Mouse (Mus musculus) forebrain, embryonic 12.5 days (tissue): ENCODE results near the gene Golt1a. TPM values are rescaled to one million over a fixed set of nuclear protein-coding genes. Genes with fewer than 3 reads are reported as not detected.

ENCODE experiments used
- ATAC-seq: fragments of 200-750 bp; cut with Nextera tagmentation; 2 replicates; pipeline ENCODE4 v1.8.0; 2017; ENCODE audit warnings: moderate TSS enrichment; ENCODE audit not compliant: low FRiP score
- H3K27ac ChIP-seq: fragments of 300-500 bp; sonication (generic); 2 replicates; pipeline ENCODE4 v1.5.1; 2016; ENCODE audit warnings: mild to moderate bottlenecking
- H3K27me3 ChIP-seq: fragments of 300-500 bp; sonication (generic); 2 replicates; pipeline ENCODE4 v1.6.1; 2016; ENCODE audit warnings: mild to moderate bottlenecking
- H3K36me3 ChIP-seq: fragments of 300-500 bp; sonication (generic); replicated peaks from 2 replicates; pipeline ENCODE4 v1.6.1; 2016; ENCODE audit warnings: mild to moderate bottlenecking
- H3K4me1 ChIP-seq: fragments of 300-500 bp; sonication (generic); 2 replicates; pipeline ENCODE4 v1.6.1; 2016
- H3K4me2 ChIP-seq: fragments of 300-500 bp; sonication (generic); 2 replicates; pipeline ENCODE4 v1.6.1; 2016; ENCODE audit warnings: mild to moderate bottlenecking, moderate library complexity
- H3K4me3 ChIP-seq: fragments of 300-500 bp; sonication (generic); replicated peaks from 2 replicates; pipeline ENCODE4 v1.5.1; 2016; ENCODE audit warnings: mild to moderate bottlenecking
- H3K9ac ChIP-seq: fragments of 300-500 bp; sonication (generic); 2 replicates; pipeline ENCODE4 v1.6.1; 2016; ENCODE audit warnings: mild to moderate bottlenecking
- H3K9me3 ChIP-seq: fragments of 300-500 bp; sonication (generic); 2 replicates; pipeline ENCODE4 v1.6.1; 2016
- WGBS: fragments of 180-500 bp; shearing (Covaris S2); methylation state at CpG from one replicate; pipeline ENCODE4 v1.1.7; 2016; 5-methylcytosine and 5-hydroxymethylcytosine counted together
- polyA plus RNA-seq: library from polyadenylated mRNA; unstranded; fragments of >200 nt; fragmentation: Nextera tagmentation; extraction: Ambion mirVana; gene quantifications from 2 replicates; pipeline ENCODE4 v1.2.1, GENCODE M21; 2016

The Golt1a gene
- polyA plus RNA-seq, 1 experiment from 2014 or later, result not detected

DNA sequence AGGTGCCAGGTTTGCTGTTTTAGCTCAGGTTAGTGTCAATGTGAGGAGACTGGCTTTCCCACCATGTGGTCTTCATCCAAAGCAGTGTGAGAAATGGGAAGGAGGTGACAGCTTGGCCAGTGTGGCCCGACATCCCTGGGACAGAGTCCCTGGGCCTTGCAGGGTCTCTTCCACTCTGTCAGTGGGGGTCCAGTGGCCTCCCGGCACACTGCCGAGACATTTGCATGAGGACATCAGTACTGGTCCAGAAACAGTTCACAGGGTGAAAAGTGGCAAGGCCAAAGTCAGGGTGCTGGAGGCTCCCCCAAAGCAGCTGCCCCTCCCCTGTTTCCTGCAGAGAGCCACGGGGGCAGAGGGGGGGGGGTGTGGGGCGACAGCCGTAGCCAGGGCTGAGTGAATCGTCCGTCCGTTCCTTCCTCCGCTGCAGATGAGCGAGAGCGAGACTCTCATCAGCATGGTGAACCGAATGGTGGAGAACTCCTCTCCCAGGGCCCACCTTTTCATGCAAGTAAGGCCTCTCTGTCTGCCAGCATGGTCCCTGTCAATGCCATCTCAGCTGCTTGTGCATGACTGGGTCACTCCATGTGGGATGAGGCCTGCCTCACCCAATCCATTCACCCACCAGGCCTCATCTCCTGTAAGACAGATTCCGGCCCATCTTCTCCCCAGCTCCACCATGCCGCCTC lies 30.5 kb upstream of the Golt1a start:
- H3K27ac ChIP-seq, result no peak overlapping the region
- peaks cover 50% of the 10 kb centered on the region for H3K36me3 ChIP-seq
- 78% methylated on average over 15 of the region's 15 CpGs for WGBS

DNA sequence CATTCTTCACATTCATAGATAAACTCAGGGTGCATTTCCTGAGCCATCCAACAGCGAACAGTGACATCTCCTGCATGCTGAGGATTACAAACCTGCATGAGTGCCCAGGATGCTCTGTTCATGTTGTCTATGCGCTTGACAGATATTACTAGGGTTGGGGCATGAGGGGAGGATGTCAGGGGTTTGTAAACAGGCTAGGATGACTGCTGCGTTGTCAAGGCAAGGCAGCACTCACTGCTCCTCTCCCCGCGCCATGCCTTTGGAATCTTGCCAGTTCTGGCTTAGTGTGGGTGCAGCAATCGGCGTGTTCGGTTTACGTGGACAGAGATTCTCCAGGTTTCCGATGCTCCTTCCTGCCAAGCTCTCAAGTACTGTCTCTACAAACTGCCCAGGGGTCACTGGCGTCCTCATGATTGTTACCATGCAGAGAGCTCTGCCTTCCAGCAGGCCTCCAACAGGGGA lies 29.9 kb upstream of the Golt1a start:
- peaks cover 18% of the 10 kb centered on the region for H3K4me1 ChIP-seq
- no peak overlapping the region for H3K27ac ChIP-seq
- no peaks in the 10 kb centered on the region for H3K27me3 ChIP-seq
- no peak overlapping the region for H3K9ac ChIP-seq
- H3K4me3 ChIP-seq, result no peak overlapping the region
- H3K36me3 ChIP-seq, result peaks cover 45% of the 10 kb centered on the region
- WGBS, result 91% methylated on average over 11 of the region's 11 CpGs
- no peaks in the 10 kb centered on the region for H3K9me3 ChIP-seq
- ATAC-seq, result no peak
- no peak overlapping the region for H3K4me2 ChIP-seq

More for the DNA sequence above, 30.5 kb upstream of the Golt1a start:
- Histone ChIP-seq H3K4me3 (no peak overlapping the region), H3K4me1 (peaks cover 18% of the 10 kb centered on the region), H3K27me3 (no peaks in the 10 kb centered on the region), H3K9me3 (no peaks in the 10 kb centered on the region), H3K9ac (no peak overlapping the region), H3K4me2 (no peak overlapping the region)
- no peak for ATAC-seq

DNA sequence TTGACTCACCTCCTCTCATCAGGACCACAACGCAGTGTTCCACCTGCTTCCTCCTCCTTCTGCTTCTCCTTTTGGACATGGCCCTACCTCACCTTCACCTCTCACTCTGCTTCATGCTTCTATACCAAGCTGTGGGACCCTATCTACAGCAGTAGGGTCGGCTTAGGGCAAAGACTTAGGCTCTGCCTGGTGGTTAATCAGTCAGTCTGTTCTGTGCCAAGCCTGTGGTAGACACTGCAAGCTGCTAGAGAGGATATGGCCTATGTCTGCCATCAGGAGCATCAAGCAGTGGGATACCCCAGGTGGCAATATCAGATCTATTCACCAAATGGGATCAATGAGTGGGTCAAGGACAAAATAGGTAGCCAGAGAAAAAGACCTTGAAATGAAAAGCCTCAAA lies 29.1 kb upstream of the Golt1a start:
- no peak overlapping the region for H3K4me3 ChIP-seq
- 88% methylated on average over 2 of the region's 2 CpGs for WGBS
- no peak for ATAC-seq
- peaks cover 18% of the 10 kb centered on the region for H3K4me1 ChIP-seq
- no peaks in the 10 kb centered on the region for H3K27me3 ChIP-seq
- no peaks in the 10 kb centered on the region for H3K9me3 ChIP-seq
- H3K4me2 ChIP-seq, result no peak overlapping the region
- H3K9ac ChIP-seq, result no peak overlapping the region
- H3K27ac ChIP-seq, result no peak overlapping the region
- peaks cover 46% of the 10 kb centered on the region for H3K36me3 ChIP-seq

DNA sequence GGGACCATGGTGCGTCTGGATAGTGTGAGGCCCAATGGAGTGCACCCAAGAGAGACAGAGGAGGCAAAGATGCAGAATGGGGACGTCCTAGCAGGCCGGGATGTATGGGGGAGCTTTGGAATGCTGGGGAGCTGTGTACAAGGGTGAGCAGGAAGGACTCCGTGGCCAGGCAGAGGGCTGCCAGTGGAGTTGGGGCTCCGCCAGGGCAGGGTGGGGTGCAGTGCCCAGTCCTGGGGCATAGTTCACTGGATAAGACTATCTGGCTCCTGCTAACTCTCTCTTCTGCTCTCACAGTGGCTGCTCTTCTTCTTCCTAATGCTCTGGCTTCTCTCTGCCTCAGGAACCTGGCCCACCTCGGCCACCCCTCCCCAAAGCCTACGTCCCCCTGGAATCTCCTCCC lies 23.7 kb upstream of the Golt1a start:
- Histone ChIP-seq H3K4me1 (no peaks in the 10 kb centered on the region), H3K27me3 (no peaks in the 10 kb centered on the region), H3K4me2 (no peak overlapping the region), H3K4me3 (no peak overlapping the region), H3K27ac (no peak overlapping the region), H3K36me3 (peaks cover 53% of the 10 kb centered on the region), H3K9ac (no peak overlapping the region), H3K9me3 (no peaks in the 10 kb centered on the region)
- WGBS, result 86% methylated on average over 7 of the region's 7 CpGs
- no peak for ATAC-seq

DNA sequence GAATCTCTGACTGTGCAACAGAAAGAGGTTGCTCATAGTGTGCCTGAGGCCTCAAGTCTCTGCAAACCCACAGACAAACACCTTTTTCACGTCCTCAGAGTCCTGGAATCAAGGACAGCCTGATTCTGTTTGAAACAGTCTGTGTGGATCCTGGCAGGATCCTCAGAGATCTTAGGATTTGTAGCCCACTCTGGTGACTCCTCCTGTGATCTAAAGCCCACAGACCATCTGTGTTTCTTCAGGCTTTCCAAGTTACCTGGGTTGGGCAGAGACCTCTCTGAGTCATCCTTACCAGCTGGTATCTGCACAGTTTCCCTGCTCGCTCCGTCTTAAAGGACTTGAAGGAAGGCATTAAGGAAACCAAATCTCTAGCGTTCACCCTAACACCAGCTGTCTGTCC lies 22.5 kb upstream of the Golt1a start:
- WGBS, result 88% methylated on average over 4 of the region's 4 CpGs

DNA sequence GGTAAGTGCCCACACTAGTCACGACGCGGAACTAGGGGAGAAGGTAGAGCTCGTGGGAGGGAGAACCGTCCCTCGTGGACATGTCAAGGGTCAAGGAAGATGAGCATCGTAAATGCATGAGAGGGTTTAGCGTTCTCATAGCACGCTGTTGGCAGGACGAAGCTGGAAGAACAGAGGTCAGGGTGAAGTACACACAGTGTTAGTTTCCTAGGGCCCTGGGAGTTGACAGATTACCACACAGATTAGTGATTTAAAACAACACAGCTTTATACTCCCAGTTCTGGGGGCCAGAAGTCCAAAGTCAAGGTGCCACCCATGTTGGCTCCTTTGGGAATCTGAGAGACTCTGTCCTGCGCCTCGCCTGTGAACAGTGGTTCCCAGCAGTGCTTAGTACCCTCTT lies 21.7 kb upstream of the Golt1a start:
- no peaks in the 10 kb centered on the region for H3K27me3 ChIP-seq
- no peaks in the 10 kb centered on the region for H3K4me1 ChIP-seq
- peaks cover 53% of the 10 kb centered on the region for H3K36me3 ChIP-seq
- H3K27ac ChIP-seq, result no peak overlapping the region
- no peak for ATAC-seq
- no peaks in the 10 kb centered on the region for H3K9me3 ChIP-seq
- 96% methylated on average over 12 of the region's 12 CpGs for WGBS
- no peak overlapping the region for H3K9ac ChIP-seq
- H3K4me2 ChIP-seq, result no peak overlapping the region
- no peak overlapping the region for H3K4me3 ChIP-seq

More for the DNA sequence above, 22.5 kb upstream of the Golt1a start:
- Histone ChIP-seq H3K9me3 (no peaks in the 10 kb centered on the region), H3K27ac (no peak overlapping the region), H3K36me3 (peaks cover 52% of the 10 kb centered on the region), H3K9ac (no peak overlapping the region), H3K27me3 (no peaks in the 10 kb centered on the region), H3K4me2 (no peak overlapping the region), H3K4me3 (no peak overlapping the region), H3K4me1 (no peaks in the 10 kb centered on the region)
- no peak for ATAC-seq

DNA sequence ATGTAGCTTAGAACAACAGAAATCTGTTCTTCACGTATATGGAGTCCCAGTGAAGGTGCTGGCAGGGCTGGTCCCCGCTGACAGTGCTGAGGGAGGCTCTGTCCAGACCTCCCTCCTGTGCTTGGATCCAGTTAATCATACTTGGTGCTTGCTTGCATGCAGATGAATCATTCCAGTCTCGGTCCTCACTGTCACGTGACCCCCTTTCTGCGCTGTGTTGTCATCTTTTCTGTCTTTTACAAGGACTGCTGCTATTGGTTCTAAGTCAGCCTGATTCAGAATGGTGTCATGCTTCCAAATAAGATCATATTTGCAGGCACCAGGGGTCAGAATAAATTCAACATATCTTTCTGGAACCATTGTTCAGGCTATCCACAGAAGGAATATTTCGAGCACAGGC lies 17.7 kb upstream of the Golt1a start:
- 92% methylated on average over 6 of the region's 6 CpGs for WGBS
- H3K36me3 ChIP-seq, result peaks cover 49% of the 10 kb centered on the region
- H3K4me2 ChIP-seq, result no peak overlapping the region

DNA sequence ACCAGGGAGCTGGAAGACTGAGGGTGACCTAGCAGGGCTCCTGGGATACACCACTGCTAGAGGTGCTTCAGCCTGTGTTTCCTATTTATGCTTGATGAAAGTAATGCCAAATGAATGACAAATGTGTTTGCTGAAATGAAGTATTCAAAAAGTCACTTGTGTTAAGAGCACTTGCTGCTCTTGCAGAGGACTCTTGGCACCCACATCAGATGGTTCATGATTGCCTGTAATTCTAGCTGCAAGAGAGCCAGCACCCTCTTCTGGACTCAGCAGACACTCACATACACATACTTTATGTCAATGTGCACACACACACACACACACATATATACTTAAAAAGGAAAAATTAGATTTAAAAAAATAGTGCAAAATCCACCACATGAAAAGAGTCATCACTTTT lies 17.0 kb upstream of the Golt1a start:
- Histone ChIP-seq H3K27me3 (no peaks in the 10 kb centered on the region), H3K36me3 (peaks cover 42% of the 10 kb centered on the region), H3K4me3 (no peak overlapping the region)

More for the DNA sequence above, 17.7 kb upstream of the Golt1a start:
- no peak overlapping the region for H3K9ac ChIP-seq
- no peak overlapping the region for H3K27ac ChIP-seq
- H3K27me3 ChIP-seq, result no peaks in the 10 kb centered on the region
- peaks cover 10% of the 10 kb centered on the region for H3K4me1 ChIP-seq
- H3K4me3 ChIP-seq, result no peak overlapping the region
- H3K9me3 ChIP-seq, result no peaks in the 10 kb centered on the region
- ATAC-seq, result no peak

DNA sequence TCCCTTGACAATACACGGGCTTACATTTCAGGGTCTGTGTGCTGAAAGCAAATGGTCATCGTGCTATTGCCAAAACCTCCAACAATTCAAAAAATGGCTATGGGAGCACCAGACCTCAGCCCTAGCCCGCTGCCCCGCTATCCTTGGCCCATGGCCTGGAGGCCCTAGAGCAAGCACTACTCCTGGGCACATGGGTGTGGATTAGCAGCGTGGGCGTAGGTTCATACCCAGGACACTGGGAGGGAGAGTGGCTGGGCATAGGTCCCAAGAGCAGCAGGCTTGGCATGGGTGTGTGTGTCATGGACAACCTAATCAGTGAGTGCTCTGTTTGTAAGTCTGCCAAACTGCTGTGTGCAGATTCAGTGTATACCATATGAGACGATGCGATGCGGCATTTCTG lies 13.2 kb upstream of the Golt1a start:
- no peak overlapping the region for H3K4me3 ChIP-seq
- ATAC-seq, result no peak
- no peak overlapping the region for H3K9ac ChIP-seq
- H3K4me2 ChIP-seq, result no peak overlapping the region
- H3K27ac ChIP-seq, result no peak overlapping the region
- H3K27me3 ChIP-seq, result peaks cover 9% of the 10 kb centered on the region; the same call in 1 of the 2 replicates
- H3K36me3 ChIP-seq, result peaks cover 47% of the 10 kb centered on the region
- H3K9me3 ChIP-seq, result no peaks in the 10 kb centered on the region
- 91% methylated on average over 9 of the region's 9 CpGs for WGBS
- peaks cover 16% of the 10 kb centered on the region for H3K4me1 ChIP-seq

More for the DNA sequence above, 17.0 kb upstream of the Golt1a start:
- Histone ChIP-seq H3K4me2 (no peak overlapping the region), H3K9me3 (no peaks in the 10 kb centered on the region), H3K27ac (no peak overlapping the region), H3K4me1 (peaks cover 10% of the 10 kb centered on the region), H3K9ac (no peak overlapping the region)
- ATAC-seq, result no peak

DNA sequence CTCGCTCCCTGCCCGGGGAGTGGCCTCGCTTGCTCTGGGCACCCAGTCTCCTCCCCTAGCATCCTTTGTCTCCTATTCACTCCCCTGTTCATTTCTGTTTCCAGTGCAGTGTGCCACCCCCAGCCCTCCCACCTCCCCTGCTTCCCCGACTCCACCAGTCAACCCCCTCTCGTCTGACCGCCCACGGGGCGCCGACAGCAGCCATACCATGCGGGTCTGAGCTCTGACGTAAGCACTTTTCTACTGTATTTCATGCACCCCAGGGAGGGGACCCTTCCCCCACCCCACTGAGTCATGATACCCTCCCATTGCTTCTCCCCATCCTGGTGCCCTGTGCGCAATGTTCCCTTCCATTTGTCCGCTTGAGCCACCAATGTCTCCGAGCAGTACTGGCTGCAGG lies 10.8 kb upstream of the Golt1a start:
- Histone ChIP-seq H3K9ac (0 out of 2 replicates have a peak overlapping the region, but pooled peaks have one; percentile 21), H3K4me2 (no peak overlapping the region), H3K9me3 (no peaks in the 10 kb centered on the region), H3K4me1 (peaks cover 16% of the 10 kb centered on the region), H3K27me3 (peaks cover 9% of the 10 kb centered on the region; the same call in 1 of the 2 replicates), H3K36me3 (peaks cover 30% of the 10 kb centered on the region), H3K27ac (no peak overlapping the region), H3K4me3 (no peak overlapping the region)
- ATAC-seq, result 0 out of 2 replicates have a peak, but pooled peaks have one; percentile 7
- 42% methylated on average over 14 of the region's 14 CpGs for WGBS

DNA sequence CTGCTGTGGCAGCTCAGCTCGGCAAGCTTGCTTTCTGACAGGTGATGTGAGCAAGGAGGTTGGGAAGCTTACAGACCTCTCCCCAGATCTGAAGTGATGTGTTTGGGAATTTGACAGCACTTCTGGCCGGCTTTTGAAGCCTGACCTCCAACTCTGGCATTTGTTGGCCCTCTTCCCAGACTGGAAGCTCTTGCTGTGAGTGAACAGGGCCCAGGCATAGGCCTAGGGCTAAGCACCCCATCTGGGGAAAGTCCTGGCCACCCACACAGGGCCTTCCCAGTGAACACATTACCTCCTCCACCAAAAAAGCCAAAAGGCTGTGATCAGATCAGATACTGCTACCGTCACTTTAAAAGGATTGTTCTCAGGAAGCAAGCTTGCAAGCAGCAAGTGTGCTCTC lies 7.1 kb upstream of the Golt1a start:
- Histone ChIP-seq H3K27ac (0 out of 2 replicates have a peak overlapping the region, but pooled peaks have one; percentile 21), H3K36me3 (peaks cover 15% of the 10 kb centered on the region), H3K4me3 (no peak overlapping the region), H3K9ac (no peak overlapping the region), H3K4me2 (no peak overlapping the region), H3K4me1 (peaks cover 9% of the 10 kb centered on the region), H3K9me3 (no peaks in the 10 kb centered on the region), H3K27me3 (peaks cover 9% of the 10 kb centered on the region; the same call in 1 of the 2 replicates)
- WGBS, result 46% methylated on average over 3 of the region's 3 CpGs
- no peak for ATAC-seq

DNA sequence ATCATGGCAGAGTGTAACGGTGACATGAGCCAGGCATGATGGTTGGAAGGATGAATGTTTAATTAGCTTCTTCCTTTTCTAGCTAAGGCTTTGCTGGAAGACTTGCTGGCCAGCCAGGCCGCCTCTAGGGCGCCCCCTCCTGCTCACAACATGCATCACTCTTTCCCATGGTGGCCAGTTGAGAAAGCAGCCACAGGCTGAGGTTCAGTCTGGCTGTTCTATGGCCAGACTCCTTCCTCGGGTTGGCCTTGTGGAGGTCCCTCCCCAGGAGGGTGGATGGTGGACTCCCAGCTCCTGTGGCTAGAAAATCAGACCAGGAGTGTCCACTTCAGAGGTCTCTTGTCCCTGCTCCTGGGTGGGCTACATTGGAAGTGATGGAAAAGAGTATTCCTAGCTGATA lies 2.8 kb upstream of the Golt1a start:
- peak; percentile 58; the same call in 1 of the 2 replicates for ATAC-seq
- H3K4me2 ChIP-seq, result no peak overlapping the region
- peaks cover 10% of the 10 kb centered on the region; the same call in 1 of the 2 replicates for H3K4me1 ChIP-seq
- no peaks in the 10 kb centered on the region for H3K36me3 ChIP-seq
- H3K27me3 ChIP-seq, result peaks cover 7% of the 10 kb centered on the region; the same call in 1 of the 2 replicates
- WGBS, result 4% methylated on average over 4 of the region's 4 CpGs
- no peak overlapping the region for H3K9ac ChIP-seq
- H3K27ac ChIP-seq, result no peak overlapping the region
- H3K4me3 ChIP-seq, result no peak overlapping the region
- H3K9me3 ChIP-seq, result no peaks in the 10 kb centered on the region

DNA sequence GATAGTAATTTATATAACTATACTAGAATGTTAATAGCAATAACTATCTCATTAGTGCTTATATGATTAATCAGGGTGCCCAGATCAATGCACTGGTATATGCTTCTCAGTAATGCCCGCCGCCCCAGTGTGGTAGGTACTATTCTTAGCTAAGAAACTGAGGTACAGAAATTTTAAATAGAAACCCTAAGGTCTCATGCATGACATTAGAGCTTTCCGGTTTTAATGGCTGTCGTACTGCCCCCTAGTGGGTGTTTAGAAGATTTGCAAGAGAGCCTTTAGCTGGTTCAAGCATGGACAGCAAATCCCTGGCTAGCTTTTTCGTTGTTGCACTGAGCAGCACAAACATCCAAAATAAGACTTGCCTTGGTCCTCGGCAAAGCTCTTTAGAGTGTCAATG lies 2.3 kb upstream of the Golt1a start:
- H3K27me3 ChIP-seq, result peaks cover 7% of the 10 kb centered on the region; the same call in 1 of the 2 replicates
- H3K9me3 ChIP-seq, result no peaks in the 10 kb centered on the region
- 16% methylated on average over 6 of the region's 6 CpGs for WGBS
- H3K9ac ChIP-seq, result no peak overlapping the region
- H3K4me3 ChIP-seq, result no peak overlapping the region
- peak; percentile 55 for ATAC-seq
- H3K27ac ChIP-seq, result no peak overlapping the region
- H3K4me1 ChIP-seq, result peaks cover 15% of the 10 kb centered on the region
- no peak overlapping the region for H3K4me2 ChIP-seq
- no peaks in the 10 kb centered on the region for H3K36me3 ChIP-seq
